Mouse (Mus musculus): Measurements from ENCODE around the gene Srsf3.

Srsf3 gene

DNA sequence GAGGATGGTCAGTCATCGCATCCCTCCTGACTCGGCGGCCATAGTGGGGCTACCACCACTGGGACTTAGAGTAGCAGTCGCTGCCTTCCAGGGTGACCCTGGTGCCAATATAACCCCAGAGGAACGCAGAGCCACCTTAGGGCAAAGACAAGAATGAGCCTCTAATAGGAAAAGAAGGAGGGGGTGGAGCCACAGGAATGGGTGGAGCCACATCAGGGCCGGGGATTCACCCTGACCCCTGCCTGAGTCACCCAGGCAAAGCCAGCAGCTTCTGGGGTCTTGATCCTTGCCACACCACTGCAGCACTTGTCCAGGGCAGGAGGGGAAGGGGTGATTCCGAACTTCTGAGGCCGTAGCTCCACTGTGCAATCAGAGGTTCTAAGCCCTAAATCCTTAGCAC is 51.2 kb downstream of the Srsf3 start:
- CTCF ChIA-PET, result no interaction called here

DNA sequence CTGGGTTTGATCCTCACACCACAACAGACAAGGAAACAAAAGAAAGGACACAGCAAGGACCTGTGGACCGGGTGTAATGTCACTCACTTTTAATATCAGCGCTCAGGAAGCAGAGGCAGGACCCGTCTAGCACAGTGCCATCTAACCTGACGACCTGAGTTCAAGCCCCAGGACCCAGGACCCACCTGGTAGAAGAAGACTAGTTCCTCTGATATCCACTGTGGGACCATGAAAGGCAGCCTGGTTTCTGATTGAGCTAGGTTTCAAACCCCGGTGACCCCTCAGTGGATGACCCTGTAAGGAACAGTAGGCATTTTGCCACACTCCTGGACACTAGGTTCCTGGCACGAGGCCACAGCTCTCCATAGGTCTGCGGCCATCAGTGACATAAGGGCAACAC is 52.2 kb downstream of the Srsf3 start:
- CTCF ChIA-PET, result interaction anchor here (0.5 kb wide), 1 partner anchor 642 kb away, joined by 3 read pairs; no protein-coding TSS in a partner anchor

DNA sequence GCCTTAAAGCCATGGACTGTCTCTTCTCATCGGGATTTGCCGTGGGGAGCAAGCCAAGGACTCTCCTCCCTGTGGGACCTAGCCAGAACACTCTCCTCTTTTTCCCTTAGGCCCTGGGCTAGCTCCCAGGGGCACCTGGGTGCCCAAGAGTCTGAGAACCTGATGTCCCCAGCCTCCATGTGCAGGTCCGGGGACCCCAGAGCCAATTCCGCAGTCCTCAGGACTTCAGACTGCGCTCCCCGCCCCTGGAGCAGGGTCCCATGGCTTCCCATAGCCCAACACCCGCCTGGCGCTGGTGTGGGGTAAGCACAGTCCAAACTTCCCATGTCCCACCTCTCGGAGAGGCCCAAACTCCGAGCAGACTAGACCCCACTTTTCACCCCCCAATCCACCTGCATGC is 52.8 kb downstream of the Srsf3 start:
- CTCF ChIA-PET, result no interaction called here

DNA sequence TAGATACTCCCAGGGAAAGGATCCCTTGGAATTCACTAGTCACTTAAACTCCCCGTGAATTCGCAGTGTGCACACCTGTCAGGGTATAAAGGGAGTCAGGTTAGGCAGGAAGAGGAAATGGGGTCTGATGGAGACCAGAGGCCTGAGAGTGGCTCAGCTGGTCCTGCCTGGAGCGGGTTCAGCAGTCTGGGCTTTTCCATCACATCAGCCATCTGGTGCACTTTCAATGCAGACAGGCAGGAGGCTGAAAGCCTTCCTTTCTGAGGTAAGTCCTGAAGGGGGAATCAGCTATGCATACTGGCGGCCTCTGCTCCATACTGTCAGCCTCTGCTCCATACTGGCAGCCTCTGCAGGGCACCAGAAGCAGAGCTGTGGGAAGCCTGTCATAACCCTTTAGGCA is 54.5 kb downstream of the Srsf3 start:
- CTCF ChIA-PET, result no interaction called here

DNA sequence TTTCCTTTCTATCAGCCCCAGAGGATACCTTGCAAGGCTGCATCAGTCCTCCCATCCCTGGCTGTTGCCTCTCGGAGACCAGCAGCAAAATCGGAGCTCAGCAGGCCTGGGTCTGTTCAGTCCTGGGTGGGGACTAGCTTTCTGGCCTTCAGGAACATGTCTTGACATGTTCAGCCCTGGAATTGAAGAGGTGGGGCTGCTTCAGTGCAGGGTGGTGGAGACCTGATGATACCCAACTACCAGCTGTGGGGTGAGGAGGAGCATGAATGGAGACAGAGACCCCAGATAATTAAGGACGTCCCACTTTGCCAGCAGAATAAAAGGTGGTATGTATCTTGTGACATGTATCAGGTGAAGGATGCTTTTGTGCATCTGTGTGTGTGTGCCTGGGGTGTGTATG is 58.3 kb downstream of the Srsf3 start, which contains the start of gene Cdkn1a:
Cdkn1a (plus strand) TSS at position 201 of the 400 bp plus-strand sequence.
- CTCF ChIA-PET, result interaction anchor here (0.6 kb wide), 1 partner anchor 10 kb away, joined by 7 read pairs; no protein-coding TSS in a partner anchor

DNA sequence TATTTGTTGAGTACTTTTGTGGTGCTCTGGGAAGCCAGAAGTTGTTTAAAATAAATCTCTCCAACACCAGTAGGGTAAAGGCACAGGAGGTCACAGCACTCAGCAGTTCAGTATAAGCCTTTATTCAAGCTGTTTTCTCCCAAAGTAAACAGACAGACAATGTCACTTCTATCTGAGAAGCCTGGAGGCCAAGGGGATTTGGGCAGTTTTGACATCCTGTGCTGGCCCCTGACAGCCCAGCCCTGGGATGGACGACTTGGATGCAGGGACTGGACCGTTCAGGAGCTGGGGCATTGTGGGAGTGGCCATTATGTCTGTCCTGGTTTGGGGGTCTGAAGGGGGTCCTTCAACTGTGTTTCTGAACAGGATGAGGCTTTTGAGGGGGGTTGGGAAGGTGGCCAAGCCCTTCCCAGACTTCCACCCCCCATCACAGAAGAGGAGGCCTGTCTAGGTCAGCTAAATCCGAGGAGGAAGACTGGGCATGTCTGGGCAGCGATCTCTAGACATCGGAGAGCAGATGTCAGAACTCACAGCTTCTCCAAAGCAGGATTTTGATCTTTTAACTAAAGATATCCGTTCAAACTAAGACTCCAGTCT is 59.0 kb downstream of the Srsf3 start:
- CTCF ChIA-PET, result interaction anchor here (0.5 kb wide), 1 partner anchor 528 kb away, joined by 3 read pairs; no protein-coding TSS in a partner anchor

DNA sequence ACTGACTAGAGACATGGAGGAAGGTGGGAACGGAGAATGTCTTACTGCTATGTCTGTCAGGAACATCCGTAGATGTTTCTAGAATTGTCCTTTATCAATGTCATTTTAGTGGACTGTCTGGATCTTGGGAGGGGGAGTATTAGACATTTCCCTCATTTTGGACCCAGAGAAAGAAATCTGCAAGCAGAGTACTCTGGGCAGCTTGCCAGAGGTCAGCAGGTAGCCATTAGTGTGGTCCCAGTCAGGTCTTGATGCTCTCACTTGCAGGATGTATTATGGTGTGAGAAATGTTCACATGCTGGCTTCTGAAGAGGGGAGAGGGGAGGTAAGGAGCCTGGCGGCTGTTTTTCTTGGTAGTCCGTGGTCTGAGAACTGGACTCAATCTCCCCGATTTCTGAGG is 60.1 kb downstream of the Srsf3 start:
- CTCF ChIA-PET, result no interaction called here
